Mouse (Mus musculus): ENCODE measurements around the gene Ccl9.

The Ccl9 gene

DNA sequence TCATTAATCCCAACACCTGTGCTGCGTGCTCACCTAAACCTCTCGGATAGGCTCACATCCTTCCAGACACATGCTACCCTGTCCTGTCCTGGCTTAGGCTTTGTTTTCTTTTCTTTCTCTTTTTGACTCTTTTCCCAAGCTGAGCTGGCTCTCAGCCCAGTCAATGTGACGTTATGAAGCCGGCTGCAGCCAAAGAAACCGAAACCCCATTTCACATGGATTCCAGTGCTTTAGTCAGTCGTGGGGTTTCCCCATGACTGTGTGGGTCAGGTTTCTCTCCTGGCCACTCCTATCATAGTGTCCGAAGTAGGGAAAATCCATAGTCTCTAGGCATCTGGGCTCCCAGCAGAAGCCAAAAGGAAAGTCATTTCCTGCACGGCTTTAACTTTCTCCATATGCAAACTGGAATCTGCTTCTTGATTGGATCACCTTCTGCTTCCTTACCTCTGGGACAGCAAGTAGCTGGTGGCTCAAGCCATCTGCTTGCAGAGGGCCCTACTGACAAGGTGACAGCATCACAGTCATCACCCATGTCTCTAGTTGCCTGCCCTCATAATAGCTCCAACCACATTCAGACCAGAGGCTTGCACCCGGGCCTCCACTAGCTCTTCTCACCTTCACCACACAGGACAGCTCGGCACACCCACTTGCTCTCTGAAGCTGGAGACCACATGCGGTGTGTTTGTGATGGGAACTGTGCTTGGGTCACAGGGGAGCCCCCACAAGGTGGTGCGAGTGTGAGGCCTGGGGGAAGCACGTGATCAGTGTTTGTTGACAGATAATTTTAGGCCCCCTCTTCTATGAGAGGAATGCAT is 43.6 kb downstream of the Ccl9 start:
- DNase-seq = peak; percentile 90

DNA sequence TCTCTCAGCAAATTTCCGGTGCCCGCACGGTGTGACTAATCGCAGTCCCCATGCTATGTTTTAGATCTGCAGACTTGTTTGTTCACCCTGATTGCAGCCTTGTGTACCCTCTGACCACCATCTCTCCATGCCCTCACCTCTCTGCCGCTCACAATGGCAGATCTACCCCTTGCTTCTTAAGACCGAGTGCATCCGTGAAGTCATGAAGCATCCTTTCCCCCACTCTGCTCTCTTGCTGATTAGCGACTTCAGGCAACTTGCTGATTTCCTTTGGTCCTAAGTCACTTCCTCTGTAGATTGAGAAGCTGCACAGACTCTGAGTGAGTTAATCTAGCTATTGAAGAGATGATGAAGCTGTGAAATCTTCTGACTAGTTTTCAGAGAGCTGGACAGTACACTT is 44.3 kb downstream of the Ccl9 start:
- DNase-seq = no peak

DNA sequence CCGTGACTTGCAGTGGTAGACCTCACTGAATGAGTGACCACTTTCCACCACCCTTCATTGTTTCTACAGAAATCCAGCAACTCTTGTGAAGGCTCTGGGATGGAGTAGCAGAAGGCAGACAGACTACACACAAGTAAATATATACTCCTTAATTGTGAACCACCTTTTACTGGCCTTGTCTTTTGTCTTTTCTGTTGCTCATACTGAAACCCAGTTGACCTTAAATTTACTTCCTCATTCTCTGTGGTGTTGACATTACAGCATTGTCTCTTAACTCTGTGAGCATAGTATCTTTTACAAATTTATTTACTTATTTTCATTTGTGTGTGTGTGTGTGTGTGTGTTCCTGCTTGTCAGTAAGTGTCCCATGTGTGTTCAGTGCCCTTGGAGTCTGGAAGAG is 45.2 kb downstream of the Ccl9 start:
- DNase-seq = no peak

DNA sequence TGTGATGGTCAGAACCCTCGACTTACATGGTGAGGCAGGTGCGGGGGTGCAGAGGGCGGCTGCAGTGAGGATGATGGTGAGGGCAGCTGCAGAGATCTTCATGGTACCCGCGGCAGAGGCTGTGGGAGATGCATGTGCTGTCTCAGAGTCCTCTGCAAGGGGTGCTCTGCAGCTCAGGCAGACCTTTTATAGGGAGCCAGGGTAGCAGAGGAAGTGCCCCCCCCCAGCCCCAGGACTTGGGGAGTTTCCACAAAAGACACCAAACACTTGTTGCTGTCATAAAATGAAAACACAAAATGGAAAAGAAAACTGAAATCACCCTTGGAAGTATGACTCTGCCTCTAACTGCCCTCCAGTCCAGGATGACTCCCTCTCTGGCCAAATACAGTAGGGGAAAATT is 48.1 kb downstream of the Ccl9 start, which contains the start of gene Ccl5:
Gene Ccl5 (minus strand): TSS at position 159 of the 400 bp plus-strand sequence.
- no peak for DNase-seq

DNA sequence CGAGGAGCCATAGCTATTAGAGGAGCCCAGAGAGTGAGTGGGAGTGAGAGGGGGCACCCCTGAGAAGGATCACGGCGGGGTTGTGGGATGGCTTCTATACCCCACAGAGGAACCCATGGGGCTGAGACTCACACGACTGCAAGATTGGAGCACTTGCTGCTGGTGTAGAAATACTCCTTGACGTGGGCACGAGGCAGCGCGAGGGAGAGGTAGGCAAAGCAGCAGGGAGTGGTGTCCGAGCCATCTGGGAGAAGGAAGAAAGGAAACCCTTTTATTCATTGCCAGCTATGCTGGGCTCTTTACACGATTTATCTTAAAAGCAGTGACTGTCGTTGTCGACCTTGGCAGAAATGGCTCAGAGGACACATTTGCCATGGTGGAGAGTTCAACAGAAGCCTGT is 49.4 kb downstream of the Ccl9 start:
- no peak for DNase-seq

All from kidney, postnatal 10 days (tissue).